Comparison of ENCODE assay signal across 26 mouse cellular contexts in genomic region chr1:133504116-133504515, GRCm38 (mm10).
"Had no signal": no experiment of that assay in that cellular context is flagged by ENCODE, and none has a peak within 500 bp of the region (broad histone marks: within the 10 kb centered on the region; RNA-seq: fewer than 3 reads in every experiment).

No protein-coding gene starts in this region.

- H3K36me3 ChIP-seq: heart, embryonic 10.5 days; heart, embryonic 12.5 days; hindbrain, embryonic 10.5 days; hindbrain, embryonic 12.5 days; intestine, embryonic 15.5 days; limb, embryonic 10.5 days; limb, embryonic 12.5 days; liver, embryonic 13.5 days; liver, embryonic 15.5 days had no signal

- H3K4me1 ChIP-seq: liver, embryonic 13.5 days; liver, embryonic 15.5 days had no signal

- H3K4me3 ChIP-seq: gastrocnemius, adult 2 months; heart, embryonic 10.5 days; heart, embryonic 12.5 days; hindbrain, embryonic 10.5 days; hindbrain, embryonic 12.5 days; intestine, embryonic 15.5 days; layer of hippocampus, adult 2 months; left cerebral cortex, adult 2 months; limb, embryonic 10.5 days; limb, embryonic 12.5 days; liver, embryonic 13.5 days; liver, embryonic 15.5 days had no signal

- H3K27me3 ChIP-seq: heart, embryonic 12.5 days; hindbrain, embryonic 12.5 days; intestine, embryonic 15.5 days; limb, embryonic 12.5 days; liver, embryonic 13.5 days; liver, embryonic 15.5 days had no signal

- H3K27ac ChIP-seq: gastrocnemius, adult 2 months; heart, embryonic 10.5 days; hindbrain, embryonic 10.5 days; hindbrain, embryonic 12.5 days; hindbrain, embryonic 14.5 days; intestine, embryonic 15.5 days; layer of hippocampus, adult 2 months; left cerebral cortex, adult 2 months; limb, embryonic 10.5 days; limb, embryonic 12.5 days; liver, embryonic 13.5 days; liver, embryonic 15.5 days had no signal

- DNase-seq: gastrocnemius, adult 2 months; gastrocnemius, postnatal 10 days; gastrocnemius, postnatal 25 days; heart, adult 18-20 months; heart, postnatal 10 days; heart, postnatal 4 days; kidney, adult 18-20 months; kidney, postnatal 10 days; kidney, postnatal 25 days; kidney, postnatal 4 days; liver; liver, embryonic 13.5 days had no signal

- H3K9ac ChIP-seq: heart, embryonic 12.5 days; hindbrain, embryonic 12.5 days; hindbrain, embryonic 14.5 days; intestine, embryonic 15.5 days; limb, embryonic 12.5 days; liver, embryonic 13.5 days; liver, embryonic 15.5 days had no signal

- H3K9me3 ChIP-seq: heart, embryonic 10.5 days; heart, embryonic 12.5 days; hindbrain, embryonic 10.5 days; hindbrain, embryonic 12.5 days; intestine, embryonic 15.5 days; limb, embryonic 10.5 days; limb, embryonic 12.5 days; liver, embryonic 13.5 days; liver, embryonic 15.5 days had no signal

- ATAC-seq: hindbrain, embryonic 16.5 days; inflammation-experienced regulatory T-cells, adult 6 months; intestine, postnatal 0 days had no signal
